Mouse (Mus musculus): ENCODE data around the gene Cmtr1.

DNA sequence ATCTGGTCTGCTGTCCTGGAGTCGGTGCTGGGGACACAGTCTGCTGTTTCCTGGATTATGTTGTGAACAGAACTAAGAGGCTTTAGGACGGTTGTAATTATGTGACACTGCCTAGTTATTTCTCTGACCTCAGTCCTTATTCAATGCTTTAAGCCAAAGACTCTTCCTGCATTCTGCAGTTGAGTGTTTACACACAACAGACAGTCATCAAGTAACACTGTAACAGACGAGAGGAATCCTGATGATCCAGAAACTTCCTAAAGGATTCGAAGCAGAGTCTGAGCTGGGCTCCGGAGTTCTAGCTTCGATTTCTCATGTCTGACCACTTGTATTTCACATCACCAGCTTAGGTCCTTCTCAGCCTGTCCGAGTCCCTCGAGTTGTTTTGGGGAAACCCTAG is 18.1 kb downstream of the Cmtr1 start:
- no peak for TF ChIP-seq CTCF (IDR thresholded peaks at IDR 0.05; ENCODE audit: low read depth)
- TF ChIP-seq EP300 (optimal IDR thresholded peaks at IDR 0.05): no peak

Measured in stomach, postnatal 0 days (tissue).